Mouse (Mus musculus): ENCODE data around the gene Hdac1. TPM values are rescaled to one million over a fixed set of nuclear protein-coding genes. Genes with fewer than 3 reads are reported as not detected.

The Hdac1 gene
- polyA plus RNA-seq, 1 experiment from 2014 or later, result 265 TPM

DNA sequence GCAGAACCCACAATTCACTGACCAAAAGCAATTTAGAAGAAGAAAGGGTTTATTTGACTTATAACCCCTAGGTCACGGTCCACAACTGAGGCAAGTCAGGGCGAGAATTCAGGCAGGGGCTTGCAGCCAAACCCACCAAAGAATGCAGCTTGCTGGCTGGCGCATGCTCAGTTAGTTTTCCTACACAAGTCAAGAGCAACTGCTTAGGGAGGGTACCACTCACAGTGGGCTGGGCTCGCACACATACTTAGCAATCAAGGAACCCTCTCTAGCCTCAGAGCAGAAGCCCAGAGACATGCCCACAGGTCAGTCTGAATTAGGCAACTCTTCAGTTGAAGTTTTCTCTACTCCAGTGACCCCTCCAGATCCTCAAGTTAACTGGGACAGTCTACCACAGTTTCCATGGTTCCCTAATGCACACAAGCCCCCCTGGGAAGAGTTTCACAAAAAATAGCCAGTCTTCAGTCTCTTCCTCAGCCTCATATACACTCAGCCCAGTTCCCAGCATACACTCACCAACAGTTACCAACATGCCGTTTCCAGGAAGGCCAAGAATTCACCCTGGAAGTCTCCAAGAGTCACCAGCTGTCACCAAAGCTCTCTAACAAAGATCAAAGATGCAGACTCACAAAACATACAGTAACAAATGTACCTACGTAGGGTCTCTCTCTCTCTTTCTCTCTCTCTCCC is 31.6 kb downstream of the Hdac1 start:
- ATAC-seq (ENCODE audit: low FRiP score, low TSS enrichment), result no peak
- H3K9me3 ChIP-seq (ENCODE audit: control insufficient read depth, low read length), result no peaks in the 10 kb centered on the region
- H3K4me3 ChIP-seq (ENCODE audit: low read length), result no peak overlapping the region
- peaks cover 9% of the 10 kb centered on the region; the same call in 1 of the 2 replicates for H3K36me3 ChIP-seq (ENCODE audit: control insufficient read depth, insufficient read depth, low read length)
- H3K27ac ChIP-seq (ENCODE audit: low read depth, low read length), result no peak overlapping the region
- H3K27me3 ChIP-seq (ENCODE audit: control insufficient read depth, insufficient read depth, low read length), result no peaks in the 10 kb centered on the region
- H3K4me1 ChIP-seq (ENCODE audit: control insufficient read depth, insufficient read depth, low read length), result peaks cover 10% of the 10 kb centered on the region; the same call in 1 of the 2 replicates
- H3K4me2 ChIP-seq (replicated peaks; ENCODE audit: low read depth, low read length), result no peak overlapping the region
- WGBS, result 59% methylated on average over 6 of the region's 6 CpGs
- no peak overlapping the region for H3K9ac ChIP-seq (ENCODE audit: low read depth, low read length)

DNA sequence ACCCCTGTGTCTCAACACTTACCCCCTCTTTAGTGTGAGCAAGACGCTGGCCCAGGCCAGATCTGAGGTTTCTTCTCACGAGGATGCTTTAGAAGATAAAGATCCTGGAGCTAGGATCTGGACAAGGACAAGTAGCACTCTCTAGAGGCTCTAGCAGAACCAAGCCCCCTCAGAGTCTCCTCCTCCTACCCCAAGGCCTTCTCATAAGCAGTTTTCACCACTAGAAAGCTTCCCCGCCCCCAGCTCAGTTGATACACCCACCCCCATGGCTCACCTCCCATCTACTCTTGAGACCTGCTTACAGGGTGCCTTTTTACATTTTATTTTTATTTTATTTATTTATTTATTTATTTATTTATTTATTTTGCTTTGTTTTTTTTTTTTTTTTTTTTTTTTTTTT is 32.9 kb downstream of the Hdac1 start:
- H3K4me3 ChIP-seq (ENCODE audit: low read length), result no peak overlapping the region
- H3K4me1 ChIP-seq (ENCODE audit: control insufficient read depth, insufficient read depth, low read length), result peaks cover 7% of the 10 kb centered on the region; the same call in 1 of the 2 replicates
- no peaks in the 10 kb centered on the region for H3K27me3 ChIP-seq (ENCODE audit: control insufficient read depth, insufficient read depth, low read length)
- no peak overlapping the region for H3K9ac ChIP-seq (ENCODE audit: low read depth, low read length)
- H3K36me3 ChIP-seq (ENCODE audit: control insufficient read depth, insufficient read depth, low read length), result no peaks in the 10 kb centered on the region
- no peak for ATAC-seq (ENCODE audit: low FRiP score, low TSS enrichment)
- H3K4me2 ChIP-seq (replicated peaks; ENCODE audit: low read depth, low read length), result no peak overlapping the region
- no peaks in the 10 kb centered on the region for H3K9me3 ChIP-seq (ENCODE audit: control insufficient read depth, low read length)
- 67% methylated on average over 3 of the region's 3 CpGs for WGBS
- H3K27ac ChIP-seq (ENCODE audit: low read depth, low read length), result no peak overlapping the region

DNA sequence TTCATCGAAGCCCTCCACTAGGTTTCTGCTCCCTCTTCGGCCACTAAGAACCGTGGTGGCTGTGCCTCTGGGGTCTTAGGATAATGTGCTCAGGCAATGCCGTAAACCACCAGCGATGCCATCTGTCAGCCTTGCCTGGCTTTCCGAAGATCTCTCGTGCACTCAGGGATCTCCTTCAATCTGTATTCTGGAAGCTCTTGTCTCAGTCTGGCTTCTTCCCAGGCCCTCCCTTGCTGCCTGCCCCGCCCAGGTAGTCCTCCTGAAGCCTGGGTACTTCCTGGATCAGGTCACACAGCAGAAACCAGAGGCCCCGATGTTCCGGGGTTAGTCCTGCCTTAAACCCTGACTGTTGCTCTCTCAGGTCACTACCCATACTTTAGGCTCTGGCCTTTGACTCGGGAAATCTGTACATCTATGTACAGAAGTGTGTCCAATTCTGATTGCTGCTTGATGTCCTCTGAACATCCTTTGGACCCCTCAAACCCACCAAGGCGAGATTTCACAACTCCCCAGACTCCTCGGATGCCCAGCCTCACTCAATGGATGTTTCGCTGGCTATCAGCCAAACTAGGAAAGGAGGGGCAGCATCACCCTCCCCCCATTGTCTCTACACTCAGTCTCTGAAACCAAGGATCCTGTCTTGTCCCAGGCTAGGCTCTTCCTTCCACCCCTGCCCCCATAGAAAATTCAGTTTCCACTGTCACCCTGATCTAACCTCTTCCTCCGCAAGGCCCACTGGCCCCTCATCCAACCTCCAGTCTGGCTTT is 33.5 kb downstream of the Hdac1 start:
- no peak for ATAC-seq (ENCODE audit: low FRiP score, low TSS enrichment)
- H3K9me3 ChIP-seq (ENCODE audit: control insufficient read depth, low read length), result no peaks in the 10 kb centered on the region
- H3K4me2 ChIP-seq (replicated peaks; ENCODE audit: low read depth, low read length), result no peak overlapping the region
- H3K4me3 ChIP-seq (ENCODE audit: low read length), result no peak overlapping the region
- no peak overlapping the region for H3K27ac ChIP-seq (ENCODE audit: low read depth, low read length)
- H3K9ac ChIP-seq (ENCODE audit: low read depth, low read length), result no peak overlapping the region
- H3K27me3 ChIP-seq (ENCODE audit: control insufficient read depth, insufficient read depth, low read length), result no peaks in the 10 kb centered on the region
- H3K4me1 ChIP-seq (ENCODE audit: control insufficient read depth, insufficient read depth, low read length), result peaks cover 7% of the 10 kb centered on the region; the same call in 1 of the 2 replicates
- H3K36me3 ChIP-seq (ENCODE audit: control insufficient read depth, insufficient read depth, low read length), result no peaks in the 10 kb centered on the region
- whole genome bisulfite sequencing, result 58% methylated on average over 15 of the region's 15 CpGs

DNA sequence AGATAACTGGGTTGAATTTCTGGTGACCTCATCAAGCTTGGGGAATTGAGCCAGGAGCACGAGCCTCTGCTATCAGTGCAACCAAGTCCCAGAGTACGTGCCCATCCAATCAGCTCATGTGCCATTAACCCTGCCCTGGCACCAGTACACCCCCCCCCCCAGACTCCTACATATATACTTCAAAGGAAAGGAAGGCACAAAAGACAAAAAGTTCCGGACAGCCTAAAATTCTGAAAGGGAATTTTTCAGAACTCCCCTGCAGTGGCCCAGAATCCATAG is 34.3 kb downstream of the Hdac1 start:
- Histone ChIP-seq H3K27me3 (ENCODE audit: control insufficient read depth, insufficient read depth, low read length) (no peaks in the 10 kb centered on the region), H3K9me3 (ENCODE audit: control insufficient read depth, low read length) (no peaks in the 10 kb centered on the region), H3K9ac (ENCODE audit: low read depth, low read length) (no peak overlapping the region), H3K4me1 (ENCODE audit: control insufficient read depth, insufficient read depth, low read length) (peaks cover 7% of the 10 kb centered on the region; the same call in 1 of the 2 replicates), H3K4me3 (ENCODE audit: low read length) (no peak overlapping the region), H3K36me3 (ENCODE audit: control insufficient read depth, insufficient read depth, low read length) (no peaks in the 10 kb centered on the region), H3K4me2 (replicated peaks; ENCODE audit: low read depth, low read length) (no peak overlapping the region), H3K27ac (ENCODE audit: low read depth, low read length) (no peak overlapping the region)
- WGBS, result 71% methylated on average over 3 of the region's 3 CpGs
- no peak for ATAC-seq (ENCODE audit: low FRiP score, low TSS enrichment)

DNA sequence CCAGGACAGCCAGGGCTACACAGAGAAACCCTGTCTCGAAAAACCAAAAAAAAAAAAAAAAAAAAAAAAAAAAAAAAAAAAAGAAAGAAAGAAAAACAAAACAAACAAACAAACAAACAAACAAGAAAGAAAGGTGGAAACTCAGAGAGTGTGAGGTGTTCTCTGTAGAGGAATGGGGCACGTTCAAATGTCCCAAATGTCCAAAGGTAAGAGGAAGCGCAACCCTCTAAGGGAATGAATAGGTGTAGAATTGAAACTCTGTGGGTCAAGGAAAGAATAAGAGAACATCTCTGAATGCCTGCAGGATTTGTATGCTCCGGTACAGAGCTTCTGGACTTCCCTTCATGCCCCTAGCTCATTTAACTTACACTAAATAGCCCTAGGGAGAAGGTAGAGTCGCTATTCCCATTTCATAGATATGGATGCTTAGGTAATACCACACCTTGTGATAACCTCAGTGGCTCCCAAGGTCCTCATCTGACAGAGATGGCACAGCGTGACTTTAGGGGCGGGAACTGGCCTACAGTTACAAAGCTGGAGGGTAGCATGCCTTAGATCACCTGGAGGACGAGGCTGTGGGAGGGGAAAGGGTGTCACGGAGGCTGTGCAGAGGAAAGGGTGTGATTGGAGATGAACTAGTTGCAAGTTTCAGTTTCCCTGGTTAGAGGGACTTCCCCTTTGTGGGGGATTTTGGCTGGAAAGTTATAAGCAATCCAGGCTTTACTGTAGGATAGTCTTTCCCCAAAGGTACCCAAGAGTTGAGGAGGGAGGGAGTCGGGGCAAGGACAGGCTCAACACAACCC is 34.9 kb downstream of the Hdac1 start:
- no peaks in the 10 kb centered on the region for H3K27me3 ChIP-seq (ENCODE audit: control insufficient read depth, insufficient read depth, low read length)
- H3K9ac ChIP-seq (ENCODE audit: low read depth, low read length), result no peak overlapping the region
- no peak overlapping the region for H3K4me3 ChIP-seq (ENCODE audit: low read length)
- ATAC-seq (ENCODE audit: low FRiP score, low TSS enrichment), result no peak
- no peaks in the 10 kb centered on the region for H3K36me3 ChIP-seq (ENCODE audit: control insufficient read depth, insufficient read depth, low read length)
- 62% methylated on average over 9 of the region's 10 CpGs for WGBS
- H3K9me3 ChIP-seq (ENCODE audit: control insufficient read depth, low read length), result no peaks in the 10 kb centered on the region
- no peak overlapping the region for H3K4me2 ChIP-seq (replicated peaks; ENCODE audit: low read depth, low read length)
- H3K27ac ChIP-seq (ENCODE audit: low read depth, low read length), result no peak overlapping the region
- H3K4me1 ChIP-seq (ENCODE audit: control insufficient read depth, insufficient read depth, low read length), result peaks cover 4% of the 10 kb centered on the region; the same call in 1 of the 2 replicates

DNA sequence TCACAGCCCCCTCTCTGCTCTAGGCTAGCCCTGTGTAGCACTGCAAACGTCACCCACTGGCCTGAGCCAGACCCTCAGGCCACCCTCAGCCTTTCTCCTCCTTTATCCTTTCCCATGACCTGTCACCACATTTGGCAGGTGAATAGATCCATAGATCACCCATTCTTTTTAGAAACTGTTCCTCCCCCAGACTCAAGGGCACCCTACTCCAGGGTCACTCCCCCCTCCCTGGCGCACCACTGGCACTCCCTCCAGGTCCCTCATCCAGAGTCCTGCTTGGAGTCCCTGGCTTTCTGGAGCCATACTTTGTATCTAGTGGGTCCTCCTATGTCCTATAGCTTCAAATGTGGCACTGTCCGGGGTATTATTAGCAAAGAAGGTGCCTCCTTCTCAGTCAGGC is 37.0 kb downstream of the Hdac1 start:
- Histone ChIP-seq H3K4me1 (ENCODE audit: control insufficient read depth, insufficient read depth, low read length) (peaks cover 4% of the 10 kb centered on the region; the same call in 1 of the 2 replicates), H3K27me3 (ENCODE audit: control insufficient read depth, insufficient read depth, low read length) (no peaks in the 10 kb centered on the region), H3K4me3 (ENCODE audit: low read length) (no peak overlapping the region), H3K9ac (ENCODE audit: low read depth, low read length) (no peak overlapping the region), H3K4me2 (replicated peaks; ENCODE audit: low read depth, low read length) (no peak overlapping the region), H3K27ac (ENCODE audit: low read depth, low read length) (no peak overlapping the region), H3K9me3 (ENCODE audit: control insufficient read depth, low read length) (no peaks in the 10 kb centered on the region), H3K36me3 (ENCODE audit: control insufficient read depth, insufficient read depth, low read length) (no peaks in the 10 kb centered on the region)
- WGBS, result 87% methylated on average over 3 of the region's 3 CpGs
- ATAC-seq (ENCODE audit: low FRiP score, low TSS enrichment), result no peak

DNA sequence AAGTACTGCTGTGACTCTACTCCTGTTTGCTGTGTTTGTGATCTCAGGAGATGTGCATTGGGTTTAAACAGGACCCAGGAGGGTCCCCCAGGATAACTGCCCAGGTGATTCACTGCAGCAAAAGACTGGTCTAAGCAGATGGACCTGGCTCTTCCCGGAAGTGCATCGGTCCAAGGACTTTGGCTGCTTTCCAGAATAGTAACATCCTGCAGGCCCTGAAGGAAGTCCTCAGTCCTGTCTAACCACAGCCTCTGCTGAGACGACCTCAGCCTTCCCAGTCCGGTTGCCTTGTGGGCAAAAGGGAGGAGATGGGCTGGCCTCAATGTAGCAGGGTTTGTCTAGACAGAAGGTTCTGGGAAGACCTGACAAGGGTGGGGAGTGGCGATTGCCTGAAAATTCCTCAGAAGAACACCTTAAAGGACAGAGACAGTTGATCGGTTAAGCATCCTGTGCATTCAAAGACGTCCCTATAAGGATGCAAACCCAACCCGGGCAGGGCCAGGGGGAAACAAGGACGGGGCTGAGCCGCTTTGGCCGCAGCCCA is 39.5 kb downstream of the Hdac1 start:
- ATAC-seq (ENCODE audit: low FRiP score, low TSS enrichment), result no peak
- Histone ChIP-seq H3K27me3 (ENCODE audit: control insufficient read depth, insufficient read depth, low read length) (no peaks in the 10 kb centered on the region), H3K9me3 (ENCODE audit: control insufficient read depth, low read length) (no peaks in the 10 kb centered on the region), H3K4me2 (replicated peaks; ENCODE audit: low read depth, low read length) (no peak overlapping the region), H3K9ac (ENCODE audit: low read depth, low read length) (no peak overlapping the region), H3K4me1 (ENCODE audit: control insufficient read depth, insufficient read depth, low read length) (peaks cover 10% of the 10 kb centered on the region; the same call in 1 of the 2 replicates), H3K27ac (ENCODE audit: low read depth, low read length) (no peak overlapping the region), H3K36me3 (ENCODE audit: control insufficient read depth, insufficient read depth, low read length) (no peaks in the 10 kb centered on the region), H3K4me3 (ENCODE audit: low read length) (no peak overlapping the region)
- 77% methylated on average over 11 of the region's 11 CpGs for WGBS

DNA sequence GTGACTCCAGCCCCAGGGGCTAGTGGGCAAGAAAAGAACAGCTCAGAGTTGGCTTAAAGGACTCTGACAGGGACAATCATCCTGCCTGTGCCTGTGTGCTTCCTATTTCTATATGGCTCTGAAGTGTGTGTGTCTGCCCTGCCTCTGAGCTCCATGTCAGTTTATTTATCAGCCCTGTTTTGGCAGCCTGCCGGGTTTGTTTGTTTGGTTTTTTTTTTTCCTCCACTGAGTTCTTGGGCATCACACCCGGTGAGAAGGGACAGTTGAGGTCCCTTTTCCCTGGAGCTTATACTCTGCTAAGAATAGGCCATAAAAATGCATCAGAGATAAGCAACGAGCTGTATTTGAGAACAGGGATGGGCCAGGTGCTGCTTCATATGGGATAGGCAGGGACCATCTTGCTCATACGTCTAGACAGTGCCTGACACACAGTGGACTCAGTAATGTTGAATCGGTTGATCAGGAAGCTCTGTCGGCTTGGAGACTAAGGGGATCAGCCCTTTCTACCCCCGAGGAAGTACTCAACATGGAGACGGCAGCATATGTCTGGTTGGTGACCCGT is 40.1 kb downstream of the Hdac1 start:
- ATAC-seq (ENCODE audit: low FRiP score, low TSS enrichment), result no peak
- Histone ChIP-seq H3K27ac (ENCODE audit: low read depth, low read length) (no peak overlapping the region), H3K27me3 (ENCODE audit: control insufficient read depth, insufficient read depth, low read length) (no peaks in the 10 kb centered on the region), H3K4me3 (ENCODE audit: low read length) (no peak overlapping the region), H3K9me3 (ENCODE audit: control insufficient read depth, low read length) (no peaks in the 10 kb centered on the region), H3K9ac (ENCODE audit: low read depth, low read length) (no peak overlapping the region), H3K36me3 (ENCODE audit: control insufficient read depth, insufficient read depth, low read length) (no peaks in the 10 kb centered on the region), H3K4me2 (replicated peaks; ENCODE audit: low read depth, low read length) (no peak overlapping the region), H3K4me1 (ENCODE audit: control insufficient read depth, insufficient read depth, low read length) (peaks cover 10% of the 10 kb centered on the region; the same call in 1 of the 2 replicates)
- 54% methylated on average over 9 of the region's 9 CpGs for WGBS
